Mouse (Mus musculus): ENCODE data around the gene Gm10985. TPM values are rescaled to one million over a fixed set of nuclear protein-coding genes. Genes with fewer than 3 reads are reported as not detected.

The Gm10985 gene
- polyA plus RNA-seq, 1 experiment = not detected

DNA sequence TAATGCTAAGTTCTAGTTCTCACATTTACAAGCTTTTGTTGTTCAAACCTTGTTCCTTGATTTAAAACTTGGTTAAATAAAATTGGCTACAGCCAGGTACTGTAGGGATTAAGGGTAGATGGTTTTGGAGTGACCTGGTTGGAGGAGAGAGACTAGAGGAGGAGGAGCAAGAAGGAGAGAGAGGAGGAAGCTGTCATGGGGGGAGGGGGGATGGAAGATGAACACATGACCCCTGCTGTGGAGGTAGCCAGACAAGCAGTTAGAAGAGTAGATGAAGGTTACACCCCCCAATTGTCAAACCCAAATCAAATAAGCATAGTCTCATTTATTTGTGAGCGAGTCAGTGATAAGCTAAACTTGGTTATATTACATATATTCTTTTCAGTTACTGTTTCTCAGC lies 26.7 kb downstream of the Gm10985 start:
- Histone ChIP-seq H3K27me3 (ENCODE audit: control insufficient read depth, insufficient read depth, low read length) (no peaks in the 10 kb centered on the region; the same call in 1 of the 2 replicates), H3K4me1 (ENCODE audit: control insufficient read depth, insufficient read depth, insufficient read length, low read length) (no peaks in the 10 kb centered on the region), H3K4me3 (ENCODE audit: low read depth, low read length) (no peak overlapping the region), H3K27ac (ENCODE audit: insufficient read depth, low read depth, low read length) (no peak overlapping the region), H3K36me3 (ENCODE audit: control insufficient read depth, insufficient read depth, low read length) (no peaks in the 10 kb centered on the region)
- TF ChIP-seq POLR2A (IDR thresholded peaks at IDR 0.05; ENCODE audit: low read depth, low read length) (no peak), CTCF (IDR thresholded peaks at IDR 0.05; ENCODE audit: extremely low read depth, insufficient read length, insufficient replicate concordance, low read depth, low read length) (no peak)
- WGBS = 77% methylated on average over 1 of the region's 1 CpGs

DNA sequence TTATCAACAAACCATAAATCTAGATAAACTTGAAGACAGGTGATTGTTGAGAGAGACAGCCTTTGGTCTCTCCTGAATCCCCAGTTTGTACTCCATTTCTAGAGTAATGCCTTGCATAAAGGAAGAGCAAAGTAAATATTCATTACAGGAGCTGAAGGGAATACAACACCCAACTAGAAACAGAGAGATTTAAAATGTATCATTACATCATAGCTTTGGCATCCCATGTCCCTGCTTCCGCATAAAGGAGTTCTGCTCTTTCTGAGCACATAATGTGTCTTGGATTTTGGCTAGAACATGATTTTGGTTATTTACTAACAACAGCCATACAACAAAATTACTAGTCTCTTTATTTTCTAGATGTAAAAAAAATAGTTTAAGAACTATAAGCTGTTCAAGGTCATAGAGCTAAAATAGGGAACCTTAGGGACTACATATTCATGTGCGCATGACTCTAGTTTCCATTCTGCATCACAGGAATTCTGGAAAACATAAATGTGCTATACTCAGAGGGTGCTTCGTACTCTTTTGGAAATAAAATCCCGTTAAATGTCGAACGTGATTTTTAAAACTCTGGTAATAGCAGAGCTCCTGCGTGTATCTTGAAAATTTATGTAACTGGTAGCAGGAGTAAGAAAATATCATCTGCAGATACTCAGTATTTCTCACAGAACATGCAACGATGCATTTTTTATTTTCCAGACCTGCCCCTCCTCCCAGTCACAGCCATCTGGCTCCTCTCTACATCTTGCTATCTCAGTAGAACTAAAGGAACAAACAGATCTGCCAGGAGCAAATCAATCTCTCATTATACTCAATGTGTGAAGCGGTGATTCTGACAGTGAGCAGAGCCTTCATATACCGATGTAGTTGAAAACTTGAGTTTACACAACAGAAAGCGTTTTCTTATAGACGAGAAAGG lies 46.0 kb downstream of the Gm10985 start:
- no peak overlapping the region for H3K27ac ChIP-seq (ENCODE audit: insufficient read depth, low read depth, low read length)
- no peaks in the 10 kb centered on the region for H3K27me3 ChIP-seq (ENCODE audit: control insufficient read depth, insufficient read depth, low read length)
- TF ChIP-seq POLR2A (IDR thresholded peaks at IDR 0.05; ENCODE audit: low read depth, low read length) (no peak), CTCF (IDR thresholded peaks at IDR 0.05; ENCODE audit: extremely low read depth, insufficient read length, insufficient replicate concordance, low read depth, low read length) (no peak)
- no peaks in the 10 kb centered on the region for H3K36me3 ChIP-seq (ENCODE audit: control insufficient read depth, insufficient read depth, low read length)
- no peaks in the 10 kb centered on the region for H3K4me1 ChIP-seq (ENCODE audit: control insufficient read depth, insufficient read depth, insufficient read length, low read length)
- no peak overlapping the region for H3K4me3 ChIP-seq (ENCODE audit: low read depth, low read length)
- 81% methylated on average over 12 of the region's 12 CpGs for WGBS

Other genes starting within 250 kb of the Gm10985 start
- 1.1 and 2.1 TPM in 2 replicates for gene Frem2, start 187.7 kb upstream of the Gm10985 start, polyA plus RNA-seq (2012; rRNA removed)
- gene Ufm1, start 18.7 kb downstream of the Gm10985 start, polyA plus RNA-seq (2012; rRNA removed) = 1.7 and 2.2 TPM in 2 replicates